Mouse (Mus musculus) liver, postnatal 0 days (tissue): ENCODE results near the gene Zrsr2.

ENCODE experiments used
- CTCF ChIP-seq: sonication (generic); IDR thresholded peaks from 2 replicates; pipeline ENCODE4 v1.5.1; 2016; ENCODE audit warnings: antibody characterized with exemption, low read depth
- EP300 ChIP-seq: IDR thresholded peaks from 2 replicates; pipeline ENCODE4 v1.6.1; 2016; ENCODE audit warnings: antibody characterized with exemption, low read depth, mild to moderate bottlenecking

DNA sequence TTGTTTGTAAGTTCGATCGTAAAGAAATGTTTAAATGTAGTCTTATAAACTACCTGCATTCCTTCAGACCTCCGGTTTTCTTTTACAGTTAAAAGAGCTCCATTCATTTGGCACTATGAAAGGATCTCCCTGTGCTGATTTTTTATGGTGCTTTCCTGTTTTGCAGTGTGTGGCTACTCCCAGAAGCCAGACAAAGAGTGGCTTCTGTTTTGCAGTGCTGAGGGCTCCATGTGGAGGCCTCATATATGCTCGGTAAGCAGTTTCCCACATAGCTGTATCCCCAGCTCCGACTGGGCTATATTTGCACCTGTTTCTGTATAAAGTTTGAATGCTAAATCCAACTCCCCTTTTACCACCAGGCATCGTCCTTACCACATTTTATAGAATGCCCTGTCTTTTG, 23.7 kb upstream of the Zrsr2 start:
- TF ChIP-seq CTCF: no peak
- no peak for TF ChIP-seq EP300
